Mouse (Mus musculus): Measurements from ENCODE around the gene Elane. TPM values are rescaled to one million over a fixed set of nuclear protein-coding genes. Genes with fewer than 3 reads are reported as not detected.

Gene Elane
- polyA plus RNA-seq, 1 experiment from 2014 or later: not detected

GRCm38 (mm10) chr10:79933145-79933679 lies 47.2 kb downstream of the Elane start:
- Histone ChIP-seq H3K4me1 (replicated peaks) (peaks cover 94% of the 10 kb centered on the region), H3K4me2 (peak overlapping the region; percentile 30; the same call in 1 of the 2 replicates), H3K36me3 (peaks cover 78% of the 10 kb centered on the region), H3K4me3 (replicated peaks) (no peak overlapping the region; the same call in 1 of the 2 replicates), H3K27ac (peak overlapping the region; percentile 82), H3K9me3 (no peaks in the 10 kb centered on the region), H3K9ac (replicated peaks) (no peak overlapping the region; the same call in 1 of the 2 replicates), H3K27me3 (no peaks in the 10 kb centered on the region)
- WGBS: 45% methylated on average over 9 of the region's 9 CpGs
- ATAC-seq (ENCODE audit: insufficient number of reproducible peaks, insufficient read depth, low FRiP score, low TSS enrichment, low read depth): no peak

- Histone ChIP-seq H3K4me2 (no peak overlapping the region), H3K27ac (peak overlapping the region; percentile 82; the same call in 1 of the 2 replicates), H3K9ac (replicated peaks) (no peak overlapping the region), H3K36me3 (peaks cover 83% of the 10 kb centered on the region), H3K4me3 (replicated peaks) (no peak overlapping the region), H3K4me1 (replicated peaks) (peaks cover 91% of the 10 kb centered on the region), H3K27me3 (no peaks in the 10 kb centered on the region), H3K9me3 (no peaks in the 10 kb centered on the region)
- ATAC-seq (ENCODE audit: insufficient number of reproducible peaks, insufficient read depth, low FRiP score, low TSS enrichment, low read depth): no peak
- WGBS: 74% methylated on average over 6 of the region's 6 CpGs
Observed at GRCm38 (mm10) chr10:79933861-79934260, 47.8 kb downstream of the Elane start.

GRCm38 (mm10) chr10:79934272-79934721 lies 48.2 kb downstream of the Elane start:
- peak overlapping the region; percentile 82 for H3K27ac ChIP-seq
- no peak overlapping the region for H3K4me2 ChIP-seq
- no peaks in the 10 kb centered on the region for H3K27me3 ChIP-seq
- no peaks in the 10 kb centered on the region for H3K9me3 ChIP-seq
- 78% methylated on average over 13 of the region's 13 CpGs for WGBS
- peaks cover 90% of the 10 kb centered on the region for H3K4me1 ChIP-seq (replicated peaks)
- no peak overlapping the region for H3K9ac ChIP-seq (replicated peaks)
- H3K36me3 ChIP-seq: peaks cover 86% of the 10 kb centered on the region
- no peak overlapping the region for H3K4me3 ChIP-seq (replicated peaks)
- ATAC-seq (ENCODE audit: insufficient number of reproducible peaks, insufficient read depth, low FRiP score, low TSS enrichment, low read depth): no peak

- Histone ChIP-seq H3K4me1 (replicated peaks) (peaks cover 83% of the 10 kb centered on the region), H3K4me2 (no peak overlapping the region), H3K27ac (peak overlapping the region; percentile 82; the same call in 1 of the 2 replicates), H3K9ac (replicated peaks) (no peak overlapping the region), H3K27me3 (no peaks in the 10 kb centered on the region), H3K36me3 (peaks cover 93% of the 10 kb centered on the region), H3K9me3 (no peaks in the 10 kb centered on the region), H3K4me3 (replicated peaks) (no peak overlapping the region)
- WGBS: 86% methylated on average over 16 of the region's 16 CpGs
- no peak for ATAC-seq (ENCODE audit: insufficient number of reproducible peaks, insufficient read depth, low FRiP score, low TSS enrichment, low read depth)
Observed at GRCm38 (mm10) chr10:79934794-79935569, 48.9 kb downstream of the Elane start.

GRCm38 (mm10) chr10:79936284-79936910 lies 50.4 kb downstream of the Elane start:
- peaks cover 75% of the 10 kb centered on the region for H3K4me1 ChIP-seq (replicated peaks)
- no peak for ATAC-seq (ENCODE audit: insufficient number of reproducible peaks, insufficient read depth, low FRiP score, low TSS enrichment, low read depth)
- H3K4me2 ChIP-seq: no peak overlapping the region
- WGBS: 64% methylated on average over 10 of the region's 10 CpGs
- peak overlapping the region; percentile 26 for H3K27ac ChIP-seq
- H3K4me3 ChIP-seq (replicated peaks): no peak overlapping the region
- H3K9me3 ChIP-seq: no peaks in the 10 kb centered on the region
- no peak overlapping the region for H3K9ac ChIP-seq (replicated peaks)
- H3K27me3 ChIP-seq: no peaks in the 10 kb centered on the region
- peaks cover 95% of the 10 kb centered on the region for H3K36me3 ChIP-seq

- peak overlapping the region; percentile 26 for H3K27ac ChIP-seq
- H3K9me3 ChIP-seq: no peaks in the 10 kb centered on the region
- H3K27me3 ChIP-seq: no peaks in the 10 kb centered on the region
- no peak overlapping the region for H3K4me3 ChIP-seq (replicated peaks)
- peaks cover 69% of the 10 kb centered on the region for H3K4me1 ChIP-seq (replicated peaks)
- H3K4me2 ChIP-seq: no peak overlapping the region
- no peak overlapping the region; the same call in 1 of the 2 replicates for H3K9ac ChIP-seq (replicated peaks)
- peaks cover 95% of the 10 kb centered on the region for H3K36me3 ChIP-seq
- 81% methylated on average over 27 of the region's 27 CpGs for WGBS
- ATAC-seq (ENCODE audit: insufficient number of reproducible peaks, insufficient read depth, low FRiP score, low TSS enrichment, low read depth): no peak
Observed at GRCm38 (mm10) chr10:79936911-79937441, 50.9 kb downstream of the Elane start.

Small RNAs within 50 kb of the gene (microRNA-seq; reads per million reads assigned to microRNA genes)
- gene Mir6910: not detected

Other genes starting within 250 kb of the Elane start
- 12.0 and 12.2 TPM in 2 replicates for gene Shc2, start 248.3 kb upstream of the Elane start, polyA plus RNA-seq (2016; fragmentation: Nextera tagmentation; extraction: Ambion mirVana)
- not detected in 2 replicates for gene Odf3l2, start 240.5 kb upstream of the Elane start, polyA plus RNA-seq (2016; fragmentation: Nextera tagmentation; extraction: Ambion mirVana)
- 7.1 and 7.2 TPM in 2 replicates for gene Madcam1, start 221.7 kb upstream of the Elane start, polyA plus RNA-seq (2016; fragmentation: Nextera tagmentation; extraction: Ambion mirVana)
- gene Tpgs1, start 216.9 kb upstream of the Elane start, polyA plus RNA-seq (2016; fragmentation: Nextera tagmentation; extraction: Ambion mirVana): 57.6 and 63.1 TPM in 2 replicates
- 139 and 149 TPM in 2 replicates for gene Cdc34, start 204.1 kb upstream of the Elane start, polyA plus RNA-seq (2016; fragmentation: Nextera tagmentation; extraction: Ambion mirVana)
- gene Gzmm, start 197.2 kb upstream of the Elane start, polyA plus RNA-seq (2016; fragmentation: Nextera tagmentation; extraction: Ambion mirVana): 0.74 and 1.2 TPM in 2 replicates
- 676 and 680 TPM in 2 replicates for gene Bsg, start 181.8 kb upstream of the Elane start, polyA plus RNA-seq (2016; fragmentation: Nextera tagmentation; extraction: Ambion mirVana)
- 0.15 TPM in 1 of 2 replicates, not detected in the other for gene Hcn2, start 169.6 kb upstream of the Elane start, polyA plus RNA-seq (2016; fragmentation: Nextera tagmentation; extraction: Ambion mirVana)
- 54.0 and 54.1 TPM in 2 replicates for gene Polrmt, start 139.7 kb upstream of the Elane start, polyA plus RNA-seq (2016; fragmentation: Nextera tagmentation; extraction: Ambion mirVana)
- 0.24 and 0.60 TPM in 2 replicates for gene Fgf22, start 131.2 kb upstream of the Elane start, polyA plus RNA-seq (2016; fragmentation: Nextera tagmentation; extraction: Ambion mirVana)
- gene Rnf126, start 119.3 kb upstream of the Elane start, polyA plus RNA-seq (2016; fragmentation: Nextera tagmentation; extraction: Ambion mirVana): 108 and 113 TPM in 2 replicates
- 3.0 and 4.0 TPM in 2 replicates for gene Fstl3, start 109.0 kb upstream of the Elane start, polyA plus RNA-seq (2016; fragmentation: Nextera tagmentation; extraction: Ambion mirVana)
- gene Prss57, start 95.3 kb upstream of the Elane start, polyA plus RNA-seq (2016; fragmentation: Nextera tagmentation; extraction: Ambion mirVana): not detected in 2 replicates
- 121 TPM in 2 replicates for gene Palm, start 92.7 kb upstream of the Elane start, polyA plus RNA-seq (2016; fragmentation: Nextera tagmentation; extraction: Ambion mirVana)
- 0.28 and 0.67 TPM in 2 replicates for gene Misp, start 65.3 kb upstream of the Elane start, polyA plus RNA-seq (2016; fragmentation: Nextera tagmentation; extraction: Ambion mirVana)
- gene Ptbp1, start 31.8 kb upstream of the Elane start, polyA plus RNA-seq (2016; fragmentation: Nextera tagmentation; extraction: Ambion mirVana): 373 and 403 TPM in 2 replicates
- gene Prtn3, start 11.8 kb upstream of the Elane start, polyA plus RNA-seq (2016; fragmentation: Nextera tagmentation; extraction: Ambion mirVana): 15.1 and 15.3 TPM in 2 replicates
- gene Plppr3, start 11.6 kb upstream of the Elane start, polyA plus RNA-seq (2016; fragmentation: Nextera tagmentation; extraction: Ambion mirVana): 157 and 162 TPM in 2 replicates
- not detected in 2 replicates for gene Cfd, start 4.6 kb downstream of the Elane start, polyA plus RNA-seq (2016; fragmentation: Nextera tagmentation; extraction: Ambion mirVana)
- gene Med16, start 22.7 kb downstream of the Elane start, polyA plus RNA-seq (2016; fragmentation: Nextera tagmentation; extraction: Ambion mirVana): 50.8 and 53.7 TPM in 2 replicates
- 5.5 and 21.1 TPM in 2 replicates for gene Gm26602, start 24.6 kb downstream of the Elane start, polyA plus RNA-seq (2016; fragmentation: Nextera tagmentation; extraction: Ambion mirVana)
- gene Kiss1r, start 30.7 kb downstream of the Elane start, polyA plus RNA-seq (2016; fragmentation: Nextera tagmentation; extraction: Ambion mirVana): 1.1 and 1.2 TPM in 2 replicates
- gene R3hdm4, start 35.0 kb downstream of the Elane start, polyA plus RNA-seq (2016; fragmentation: Nextera tagmentation; extraction: Ambion mirVana): 149 and 161 TPM in 2 replicates
- 8.4 and 8.6 TPM in 2 replicates for gene Arid3a, start 40.8 kb downstream of the Elane start, polyA plus RNA-seq (2016; fragmentation: Nextera tagmentation; extraction: Ambion mirVana)
- 120 and 122 TPM in 2 replicates for gene Wdr18, start 73.9 kb downstream of the Elane start, polyA plus RNA-seq (2016; fragmentation: Nextera tagmentation; extraction: Ambion mirVana)
- 0.54 and 0.68 TPM in 2 replicates for gene Grin3b, start 84.5 kb downstream of the Elane start, polyA plus RNA-seq (2016; fragmentation: Nextera tagmentation; extraction: Ambion mirVana)
- gene Tmem259, start 98.1 kb downstream of the Elane start, polyA plus RNA-seq (2016; fragmentation: Nextera tagmentation; extraction: Ambion mirVana): 20.7 and 22.5 TPM in 2 replicates
- 216 and 240 TPM in 2 replicates for gene Cnn2, start 102.3 kb downstream of the Elane start, polyA plus RNA-seq (2016; fragmentation: Nextera tagmentation; extraction: Ambion mirVana)
- gene Abca7, start 110.2 kb downstream of the Elane start, polyA plus RNA-seq (2016; fragmentation: Nextera tagmentation; extraction: Ambion mirVana): 2.1 and 2.3 TPM in 2 replicates
- 12.5 and 12.6 TPM in 2 replicates for gene Arhgap45, start 130.4 kb downstream of the Elane start, polyA plus RNA-seq (2016; fragmentation: Nextera tagmentation; extraction: Ambion mirVana)
- 241 and 251 TPM in 2 replicates for gene Polr2e, start 153.5 kb downstream of the Elane start, polyA plus RNA-seq (2016; fragmentation: Nextera tagmentation; extraction: Ambion mirVana)
- 463 and 494 TPM in 2 replicates for gene Gpx4, start 160.9 kb downstream of the Elane start, polyA plus RNA-seq (2016; fragmentation: Nextera tagmentation; extraction: Ambion mirVana)
- 13.9 and 14.4 TPM in 2 replicates for gene Sbno2, start 219.3 kb downstream of the Elane start, polyA plus RNA-seq (2016; fragmentation: Nextera tagmentation; extraction: Ambion mirVana)
- 16.1 and 18.1 TPM in 2 replicates for gene Stk11, start 229.6 kb downstream of the Elane start, polyA plus RNA-seq (2016; fragmentation: Nextera tagmentation; extraction: Ambion mirVana)